Mouse (Mus musculus) gastrocnemius, postnatal 10 days (tissue): ENCODE measurements around the gene Kcnip4. TPM values are rescaled to one million over a fixed set of nuclear protein-coding genes. Genes with fewer than 3 reads are reported as not detected.

Experiments used
- DNase-seq: peaks from one replicate; pipeline ENCODE4 v3.0.0; 2021; ENCODE audit warnings: mixed read lengths
- total RNA-seq, 2 experiments: library from RNA; stranded (reverse); gene quantifications; 2 replicates each; pipeline ENCODE4 v1.2.3; 2021

Kcnip4 gene
- total RNA-seq, 2 experiments from 2014 or later, result 0.56 to 0.75 TPM

DNA sequence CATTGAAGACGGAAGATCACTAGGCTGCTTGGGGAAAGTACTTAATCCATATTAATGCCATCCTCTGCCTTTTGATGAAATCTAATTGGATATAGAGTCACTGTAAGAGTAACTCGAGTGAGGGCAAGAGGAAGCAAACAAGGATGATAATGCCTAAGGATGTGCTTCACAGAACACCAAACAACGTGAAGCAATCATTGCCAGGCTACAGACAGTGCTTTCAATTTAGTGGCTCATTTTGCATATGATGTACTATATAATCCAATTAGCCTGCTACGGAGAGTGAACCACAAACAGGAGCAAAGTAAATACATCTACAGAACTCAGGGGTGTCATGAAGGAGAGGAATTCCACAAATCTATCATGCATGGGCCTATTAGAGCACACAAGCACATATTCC is 280.3 kb downstream of the Kcnip4 start:
- DNase-seq, result no peak

DNA sequence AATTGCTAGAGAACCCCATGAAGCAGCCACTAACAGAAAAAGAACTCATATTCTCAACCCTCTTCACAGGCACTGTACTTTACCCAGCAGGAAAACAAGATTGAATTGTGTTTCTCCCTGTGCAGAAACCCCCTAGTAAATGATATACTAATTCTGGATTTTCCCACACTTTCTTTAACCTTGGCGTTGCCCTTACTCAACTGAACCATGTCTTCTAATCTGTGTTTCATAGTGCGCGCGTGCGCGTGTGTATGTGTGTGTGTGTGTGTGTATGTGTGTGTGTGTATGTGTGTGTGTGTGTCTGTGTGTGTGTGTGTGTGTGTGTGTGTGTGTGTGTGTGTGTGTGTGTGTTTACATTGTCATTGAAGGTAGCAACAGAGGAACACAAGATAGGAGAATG is 283.0 kb downstream of the Kcnip4 start:
- DNase-seq, result no peak

DNA sequence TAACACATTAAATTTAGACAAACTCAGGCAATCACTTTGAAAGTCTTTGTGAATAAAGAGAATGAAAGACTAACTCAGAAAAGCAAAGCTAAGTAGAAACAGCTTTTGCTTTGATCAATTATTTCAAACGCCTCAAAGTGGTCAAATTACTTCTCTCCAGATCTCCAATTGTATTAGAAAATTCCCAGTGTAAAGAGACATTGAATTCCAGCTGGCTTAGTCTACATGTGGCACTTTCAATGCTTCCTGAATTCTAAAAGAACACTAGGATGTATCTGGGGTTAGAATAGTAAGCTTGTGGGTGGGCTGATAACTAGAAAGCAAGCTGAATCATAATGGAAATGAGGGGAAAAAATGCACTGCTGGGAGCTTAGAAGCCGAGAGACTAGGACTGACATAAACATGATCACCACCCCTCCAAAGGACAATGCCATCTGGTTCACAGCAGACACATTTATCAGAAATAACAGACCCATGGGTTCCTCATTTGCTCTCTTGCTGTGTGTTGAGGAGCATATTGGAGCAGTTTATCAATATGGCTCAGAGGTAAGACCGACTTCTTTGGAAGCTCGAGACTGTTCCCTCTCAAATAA is 323.4 kb downstream of the Kcnip4 start:
- no peak for DNase-seq

DNA sequence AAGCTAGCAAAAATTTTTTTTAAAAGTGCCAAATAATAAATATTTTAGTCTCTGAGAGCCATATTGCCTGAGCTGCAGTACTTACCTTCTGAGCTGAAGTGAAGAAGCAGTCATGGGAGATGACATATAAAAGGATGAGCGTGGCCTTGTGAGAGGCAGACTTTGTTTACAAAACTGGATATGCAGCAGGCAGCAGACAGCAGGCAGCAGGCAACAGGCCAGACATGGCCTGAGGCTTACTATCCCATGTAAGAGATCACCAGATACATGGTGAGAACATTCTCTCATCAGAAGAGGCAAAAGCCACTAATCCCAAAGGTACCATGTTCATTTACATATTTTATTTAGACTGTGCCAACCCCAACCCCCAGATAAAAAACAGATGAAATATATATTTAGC is 336.5 kb downstream of the Kcnip4 start:
- DNase-seq, result no peak

DNA sequence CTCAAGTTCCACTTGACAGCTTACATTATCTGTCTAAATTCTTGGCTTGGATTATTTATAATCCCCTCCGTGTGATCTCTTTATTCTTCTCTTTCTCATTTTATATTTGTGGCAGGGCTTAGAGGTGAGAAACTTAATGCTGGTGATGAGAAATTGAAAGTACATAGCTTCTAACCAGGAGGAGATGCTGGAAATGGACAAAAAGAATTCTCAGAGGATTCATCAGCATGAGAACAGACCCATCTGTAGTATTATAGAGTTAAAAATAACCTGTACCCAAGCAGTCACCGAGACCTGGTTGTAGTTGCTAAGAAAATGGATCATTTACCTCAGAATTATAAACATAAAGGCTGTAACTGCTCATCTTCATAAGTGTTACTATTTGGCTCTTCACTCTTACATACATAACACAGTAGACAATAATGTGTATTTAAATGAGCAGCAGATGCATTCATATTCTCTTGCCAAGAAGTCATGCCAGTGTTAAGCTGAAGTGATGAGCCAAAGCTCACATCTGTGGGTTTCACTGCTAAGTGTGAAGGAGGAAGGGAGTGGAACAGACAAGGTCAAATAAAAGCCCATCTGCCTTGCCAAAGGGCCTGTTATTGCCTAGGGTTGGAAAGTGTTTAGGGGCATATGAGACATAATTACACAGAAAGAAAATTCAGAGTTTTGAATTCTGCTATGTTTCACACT is 374.4 kb downstream of the Kcnip4 start:
- no peak for DNase-seq

DNA sequence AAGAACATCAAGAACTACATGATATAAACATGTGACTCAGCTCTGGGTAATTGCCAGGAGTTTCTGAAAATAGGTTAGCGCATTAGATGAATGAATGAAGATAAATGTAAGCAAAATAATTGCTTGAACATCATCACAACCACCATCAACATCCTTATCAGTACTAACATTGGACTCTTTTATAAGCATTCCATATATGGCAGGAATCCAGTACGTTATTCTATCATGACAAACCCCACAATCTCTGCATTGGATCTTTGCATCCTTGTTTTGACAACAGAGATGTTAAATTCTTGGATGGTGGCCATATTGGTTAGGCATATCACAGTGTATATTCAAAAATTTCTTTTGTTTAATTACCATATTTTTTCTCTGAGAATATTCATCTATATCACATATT is 375.0 kb downstream of the Kcnip4 start:
- no peak for DNase-seq

DNA sequence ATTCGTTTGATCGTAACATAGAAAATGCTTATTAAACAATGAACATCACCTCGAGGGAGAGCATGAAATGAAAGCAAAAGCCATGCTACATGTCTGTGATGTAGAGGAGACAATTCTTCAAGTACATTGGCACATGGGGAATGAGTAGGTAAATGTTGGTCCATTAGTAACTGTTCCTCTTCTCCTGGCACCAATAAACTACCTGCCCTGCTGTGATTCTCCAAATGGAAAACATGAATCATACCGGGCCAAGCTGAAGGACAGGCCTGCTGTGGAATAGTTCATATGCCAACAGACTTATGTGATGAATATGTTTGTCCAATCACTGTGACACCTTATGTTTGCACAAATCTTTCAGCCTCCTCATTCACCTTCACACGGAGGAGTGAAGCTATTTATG is 429.3 kb downstream of the Kcnip4 start:
- no peak for DNase-seq

DNA sequence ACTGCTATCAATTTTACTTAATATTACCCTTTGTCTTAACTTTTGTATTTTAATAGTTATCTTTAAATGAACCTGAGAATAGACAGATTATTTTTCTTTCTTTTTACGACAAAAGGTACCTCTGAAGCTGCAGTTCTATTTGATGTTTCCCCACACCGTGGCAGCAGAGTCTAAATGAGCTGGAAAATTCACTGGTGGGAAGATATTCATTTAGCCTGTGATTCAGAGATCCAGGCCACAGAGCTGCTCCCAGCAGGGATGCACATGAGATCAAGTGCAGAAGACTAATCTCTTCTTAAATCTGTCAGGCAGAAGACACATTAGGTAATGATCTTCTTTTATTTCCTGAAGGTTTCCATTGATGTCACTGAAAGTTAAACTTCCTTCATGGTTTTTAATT is 429.8 kb downstream of the Kcnip4 start:
- DNase-seq, result no peak

DNA sequence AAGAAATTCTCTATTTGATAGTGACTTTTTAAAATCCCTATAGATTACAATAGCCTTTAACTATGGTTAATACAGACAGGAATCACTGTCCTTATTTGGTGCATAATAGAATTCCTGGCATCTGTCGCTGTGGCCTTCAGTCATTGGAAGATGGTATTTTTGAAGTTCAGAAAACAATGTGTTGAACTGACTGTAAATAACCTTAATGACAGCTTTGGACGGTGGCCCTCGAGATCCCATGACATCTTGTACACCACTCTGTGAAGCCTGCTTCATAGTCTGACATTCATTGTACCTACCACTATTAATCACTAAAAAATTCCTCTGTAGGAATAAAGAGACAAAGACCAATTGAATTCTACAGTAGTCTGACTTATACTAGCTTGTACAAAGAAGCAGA is 430.4 kb downstream of the Kcnip4 start:
- DNase-seq, result no peak

DNA sequence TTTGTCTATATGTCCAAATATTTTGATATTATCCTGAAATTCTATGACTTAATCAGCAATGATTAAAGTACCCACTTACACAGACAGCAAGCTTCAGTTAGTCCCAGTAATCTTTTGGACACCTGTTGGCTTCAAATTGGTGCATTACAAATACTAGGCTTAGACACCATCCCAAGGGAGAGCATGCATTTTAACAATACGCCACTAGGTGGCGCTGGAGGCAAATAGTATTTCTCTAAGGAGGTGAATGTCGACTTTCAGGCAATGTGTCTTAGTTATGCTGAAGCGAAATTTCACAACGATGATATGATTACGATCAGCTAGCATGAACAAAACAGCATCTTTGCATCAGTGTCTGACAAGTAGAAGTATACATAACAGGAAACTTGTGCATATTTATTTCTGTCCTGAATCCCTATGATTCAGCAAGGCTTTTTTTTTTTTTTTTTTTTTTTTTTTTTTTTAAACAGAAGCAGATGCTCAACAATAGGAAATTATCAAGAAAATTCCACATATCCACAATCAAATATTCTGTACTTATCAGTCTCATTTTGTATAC is 434.5 kb downstream of the Kcnip4 start:
- DNase-seq, result peak; percentile 75

DNA sequence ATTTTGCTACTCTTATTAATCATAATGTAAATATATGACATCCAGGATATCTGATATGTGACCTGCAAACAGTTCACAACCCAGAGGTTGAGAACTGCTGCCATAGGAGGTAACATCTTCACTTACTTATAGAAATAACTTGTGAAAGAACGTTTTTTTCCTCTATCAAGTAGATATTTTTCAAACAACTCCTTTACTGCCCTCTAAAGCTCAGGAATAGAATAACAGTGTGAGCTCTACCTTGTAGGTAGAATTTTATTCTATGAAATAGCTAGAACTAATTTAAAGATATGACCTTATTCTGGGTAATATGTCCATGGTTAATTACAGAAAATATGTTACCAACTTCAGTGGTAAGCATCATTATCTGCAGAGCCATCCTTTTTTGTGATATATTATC is 459.1 kb downstream of the Kcnip4 start:
- DNase-seq, result no peak

DNA sequence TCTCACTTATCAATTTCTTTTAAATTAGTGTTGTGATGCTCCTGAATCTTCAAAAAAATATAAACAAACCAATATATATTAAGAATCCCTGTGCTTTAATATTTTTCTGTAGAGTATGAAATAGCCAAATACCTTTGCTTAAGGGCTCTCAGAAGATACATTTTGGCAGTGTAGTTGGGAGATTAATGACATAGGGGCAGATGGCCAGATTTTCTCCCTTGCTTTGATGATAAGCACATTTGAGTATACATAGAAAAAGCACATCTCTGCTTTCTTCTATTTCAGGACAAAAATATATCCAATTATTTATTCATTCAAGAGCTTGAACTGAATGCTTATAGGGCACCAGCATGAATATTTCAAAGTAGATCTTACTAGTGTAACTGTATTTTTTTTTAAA is 465.8 kb downstream of the Kcnip4 start:
- no peak for DNase-seq

DNA sequence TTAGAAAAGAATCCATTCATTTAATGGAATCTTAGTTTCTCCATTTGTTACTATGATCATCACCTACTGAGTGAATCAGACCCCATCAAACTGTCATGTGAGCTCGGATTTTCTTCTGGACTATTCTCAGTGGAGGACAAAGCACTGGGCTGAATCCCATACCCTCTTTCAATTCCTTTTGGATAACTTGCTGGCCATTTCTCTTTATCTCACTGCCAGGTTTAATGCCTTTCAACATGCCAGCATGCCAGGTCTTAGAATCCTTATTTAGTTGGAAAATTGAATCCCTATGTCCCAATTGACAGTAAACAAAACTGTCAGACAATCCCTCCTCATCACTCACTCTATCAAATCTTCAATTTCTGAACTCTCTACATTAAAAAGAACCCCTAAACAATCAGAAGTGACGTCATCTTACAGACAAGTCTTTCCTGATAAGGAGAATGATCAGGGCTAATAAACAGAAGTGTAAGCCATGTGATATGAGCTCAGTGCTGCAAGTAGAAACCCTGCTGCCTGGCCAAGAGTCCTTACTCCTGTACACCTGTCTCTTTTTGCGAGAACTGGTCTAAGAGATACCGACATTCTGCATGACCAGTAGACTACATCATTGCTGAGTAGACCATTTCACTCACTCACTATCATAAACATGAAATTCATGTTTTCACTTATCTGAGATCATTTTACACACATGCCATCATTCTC is 466.9 kb downstream of the Kcnip4 start:
- no peak for DNase-seq

DNA sequence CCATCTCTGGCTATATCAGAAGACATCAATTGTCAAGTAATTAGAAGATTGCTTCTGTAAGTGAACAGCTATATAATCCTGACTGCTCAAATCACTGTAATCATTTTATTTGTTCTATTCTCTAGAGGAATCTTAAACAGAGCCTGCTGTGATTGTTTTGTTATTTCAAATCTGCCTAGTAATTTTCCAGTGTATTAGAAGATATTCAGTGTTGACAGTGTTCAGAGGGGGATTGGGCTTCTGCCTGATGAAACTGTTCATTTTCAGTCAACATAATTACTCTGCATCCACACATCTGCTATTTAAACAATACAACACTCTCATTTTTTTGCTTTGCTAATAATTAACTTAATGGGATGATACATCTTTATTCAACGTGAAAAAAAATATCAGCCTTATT is 476.7 kb downstream of the Kcnip4 start:
- no peak for DNase-seq

DNA sequence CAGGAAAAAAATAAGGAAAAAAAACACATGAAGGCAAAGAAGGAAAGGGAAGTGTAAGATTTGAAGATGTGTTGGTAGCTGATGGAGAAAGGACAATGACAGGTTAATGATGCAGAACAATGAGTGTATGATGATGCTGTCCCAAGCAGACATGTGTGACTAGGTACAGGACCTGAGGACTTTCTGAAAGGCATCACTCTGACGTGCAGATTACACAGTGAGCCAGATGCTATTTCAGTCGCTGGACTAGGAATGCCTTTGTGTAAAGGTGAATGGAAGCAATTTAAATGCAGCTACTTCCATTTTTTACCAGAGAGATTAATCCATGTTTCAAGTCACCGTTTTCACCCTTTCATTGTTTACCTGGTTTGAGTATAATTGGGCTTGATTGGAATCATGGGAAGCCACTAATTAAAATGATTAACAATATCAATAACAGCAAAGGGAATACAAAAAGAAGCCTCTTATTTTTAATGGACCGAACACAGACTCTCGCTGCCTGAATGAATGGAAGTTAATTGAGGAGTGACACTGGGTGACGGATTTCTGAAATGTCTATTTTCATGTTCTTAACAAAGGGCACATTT is 483.4 kb downstream of the Kcnip4 start:
- no peak for DNase-seq

DNA sequence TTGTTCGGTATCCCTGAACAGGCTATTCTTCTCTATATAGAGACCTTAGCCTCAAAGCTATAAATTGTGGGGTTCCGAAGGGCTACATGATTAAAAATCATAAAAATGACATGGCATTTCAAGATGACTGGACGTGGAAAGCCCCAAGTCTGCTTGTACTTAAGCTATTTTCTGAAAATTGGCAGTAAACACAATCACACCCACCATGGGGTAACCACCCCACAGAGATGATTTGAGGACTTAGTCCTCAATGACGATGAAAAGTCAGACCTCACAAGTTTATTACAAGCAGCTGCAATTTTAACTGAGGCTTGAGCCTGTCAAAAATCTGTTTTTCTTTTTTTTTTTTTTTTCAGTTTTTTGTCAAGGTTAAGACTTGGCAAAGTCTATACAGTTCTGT is 527.3 kb downstream of the Kcnip4 start:
- no peak for DNase-seq

DNA sequence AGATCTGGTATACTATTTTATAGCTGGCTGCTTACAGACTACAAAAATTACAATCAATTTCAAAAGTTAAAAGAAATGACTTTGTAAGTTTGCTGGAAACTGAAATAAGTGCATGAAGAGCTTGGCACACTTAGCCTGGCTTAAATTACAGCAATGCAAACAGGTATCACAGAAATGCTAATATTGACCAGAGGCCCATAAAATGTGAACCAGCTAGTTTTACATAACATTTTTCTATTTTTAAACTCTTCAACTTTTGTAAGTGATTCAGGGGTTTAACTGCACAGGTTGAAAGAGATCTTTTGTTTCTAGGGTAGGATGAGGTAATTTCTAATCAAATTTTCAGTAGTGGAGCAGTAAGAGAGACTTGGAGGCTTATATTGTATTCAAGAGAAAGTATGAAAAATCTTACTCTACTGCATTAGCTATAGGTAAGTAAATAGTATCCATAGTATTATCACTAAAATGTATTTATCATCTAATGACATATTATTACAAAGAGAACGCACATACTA is 535.5 kb downstream of the Kcnip4 start:
- DNase-seq, result no peak

DNA sequence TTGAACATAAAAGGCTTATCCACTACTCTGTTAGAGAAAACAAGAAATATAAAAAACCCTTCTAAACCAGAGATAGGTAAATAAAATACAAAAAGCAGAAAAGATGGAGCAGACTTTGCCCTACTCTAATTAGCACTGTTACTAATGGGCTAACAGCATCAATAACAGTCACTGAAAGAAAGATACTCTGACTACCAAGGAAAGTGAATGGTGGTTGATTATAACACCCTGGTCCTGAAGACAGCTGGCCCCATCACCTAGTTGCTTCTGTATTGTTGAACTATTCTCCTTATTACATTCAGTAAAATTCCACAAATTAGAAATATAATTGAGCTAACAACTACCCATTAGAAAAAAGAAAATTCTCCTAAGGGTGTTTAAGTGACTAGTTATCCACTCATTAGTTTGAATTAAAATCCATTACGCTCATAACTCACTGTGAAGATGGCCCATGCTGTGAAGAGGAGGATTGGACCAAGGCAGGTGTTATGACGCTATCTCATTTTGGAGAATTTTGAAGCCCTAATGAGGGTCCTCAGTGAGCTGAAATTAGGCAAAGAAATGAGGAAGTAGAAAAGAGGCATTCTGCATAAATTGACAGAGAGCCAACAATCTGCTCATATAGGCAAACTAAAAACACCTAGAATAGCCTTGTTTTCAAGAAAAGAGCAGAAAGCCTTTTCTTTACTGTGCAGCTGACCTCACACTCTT is 582.2 kb downstream of the Kcnip4 start:
- no peak for DNase-seq

DNA sequence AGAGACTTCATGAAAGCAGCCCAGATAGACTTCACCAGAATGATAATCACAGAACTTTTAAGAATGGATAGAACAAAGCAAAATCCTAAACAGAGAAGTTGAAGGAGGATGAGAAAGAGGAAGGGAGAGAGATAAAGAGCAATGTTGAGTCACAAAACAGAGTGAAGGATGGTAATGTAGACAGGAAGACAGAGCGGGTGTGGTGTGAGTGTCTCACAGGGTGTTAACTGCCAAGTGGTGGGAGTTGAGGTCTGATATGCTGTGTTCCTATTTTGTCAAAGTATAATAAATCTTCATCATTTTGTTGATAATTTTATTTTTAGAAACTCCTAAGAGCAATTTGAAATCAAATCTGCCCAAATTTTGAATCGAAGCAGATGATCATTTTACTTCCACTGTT is 592.8 kb downstream of the Kcnip4 start:
- no peak for DNase-seq

DNA sequence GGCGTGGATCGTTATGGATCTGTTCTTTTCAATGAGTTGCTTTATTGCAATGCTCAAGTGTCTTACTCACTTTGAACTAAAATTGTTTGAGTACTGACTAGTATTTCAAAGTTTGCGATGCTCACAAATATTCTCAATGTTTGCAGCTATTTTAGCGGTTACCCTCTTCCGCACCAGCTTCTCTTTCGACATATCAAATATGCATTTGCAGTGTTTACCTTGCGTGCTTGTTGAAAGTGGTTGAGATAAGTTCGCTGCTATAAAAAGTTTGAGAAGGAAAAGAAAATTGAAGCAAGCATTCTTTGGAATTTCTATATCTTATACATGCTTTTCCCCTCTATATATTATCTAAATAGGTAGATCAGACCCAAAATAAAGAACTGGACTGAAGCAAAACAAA is 634.5 kb downstream of the Kcnip4 start:
- no peak for DNase-seq

DNA sequence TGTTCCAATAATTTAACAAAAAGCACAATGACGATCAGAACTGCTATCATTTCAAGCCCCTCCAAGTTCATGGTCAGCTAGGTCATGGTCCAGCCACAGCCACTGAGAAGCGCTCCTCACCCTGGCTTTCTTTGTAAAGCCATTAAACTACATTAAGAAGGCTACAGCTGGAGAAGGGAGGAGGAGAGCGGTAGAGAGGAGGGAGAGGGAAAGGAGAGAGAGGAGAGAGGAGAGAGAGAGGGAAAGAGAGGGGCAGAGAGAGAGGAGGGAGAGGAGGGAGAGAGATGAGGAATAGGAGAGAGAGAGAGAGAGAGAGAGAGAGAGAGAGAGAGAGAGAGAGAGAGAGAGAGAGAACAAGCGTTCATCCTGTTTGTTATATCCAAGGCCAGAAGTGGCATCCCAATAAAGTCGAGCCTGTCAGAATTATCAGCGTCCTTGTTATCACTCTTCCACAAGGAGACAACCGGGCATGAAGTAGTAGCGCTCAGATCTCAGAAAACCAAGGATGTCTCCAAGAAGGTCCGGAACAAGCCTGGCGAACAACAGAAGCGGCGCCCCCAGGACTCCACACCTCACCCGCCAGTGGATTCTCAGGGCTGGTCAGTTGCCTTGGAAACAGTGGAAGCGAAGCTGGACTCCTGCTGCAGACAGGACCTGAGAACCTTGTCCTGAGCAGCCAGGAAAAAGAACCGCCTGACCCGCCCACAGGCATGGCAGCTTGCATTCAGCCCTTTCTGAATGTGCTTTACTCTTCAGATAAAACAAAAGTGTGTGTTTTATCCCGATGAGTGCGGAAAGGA is 635.1 kb downstream of the Kcnip4 start:
- DNase-seq, result no peak
